Mouse (Mus musculus): ENCODE measurements around the gene Gm2030.
"Not testable (repeated sequence)": the region's sequence is repeated elsewhere in the genome, so short reads cannot be mapped to it uniquely, and the experiment has no call there.

Gm2030 gene

GRCm38 (mm10) chrX:26309944-26310343, at the start of gene Gm2030:
Gene Gm2030 (minus strand): TSS chrX:26310044.
- not testable (repeated sequence) for DNase-seq (ENCODE audit: low read depth, low spot score)
